Mouse (Mus musculus) forebrain, embryonic 15.5 days (tissue): ENCODE measurements around the gene Med24. TPM values are rescaled to one million over a fixed set of nuclear protein-coding genes. Genes with fewer than 3 reads are reported as not detected.
"Not testable (repeated sequence)": the region's sequence is repeated elsewhere in the genome, so short reads cannot be mapped to it uniquely, and the experiment has no call there.

Experiments used
- ATAC-seq: fragments of 200-750 bp; cut with Nextera tagmentation; replicated peaks from 2 replicates; pipeline ENCODE4 v1.8.0; 2017; ENCODE audit warnings: mild to moderate bottlenecking, moderate TSS enrichment, moderate library complexity
- H3K27ac ChIP-seq: fragments of 300-500 bp; sonication (generic); replicated peaks from 2 replicates; pipeline ENCODE4 v1.5.1; 2015; ENCODE audit warnings: mild to moderate bottlenecking, inconsistent platforms
- H3K27me3 ChIP-seq: fragments of 300-500 bp; sonication (generic); 2 replicates; pipeline ENCODE4 v1.6.1; 2015; ENCODE audit warnings: inconsistent platforms
- H3K36me3 ChIP-seq: fragments of 300-500 bp; sonication (generic); 2 replicates; pipeline ENCODE4 v1.6.1; 2015; ENCODE audit warnings: mild to moderate bottlenecking, inconsistent platforms
- H3K4me1 ChIP-seq: fragments of 300-500 bp; sonication (generic); 2 replicates; pipeline ENCODE4 v1.6.1; 2015; ENCODE audit warnings: inconsistent platforms
- H3K4me2 ChIP-seq: fragments of 300-500 bp; sonication (generic); replicated peaks from 2 replicates; pipeline ENCODE4 v1.6.1; 2015; ENCODE audit warnings: mild to moderate bottlenecking, inconsistent platforms
- H3K4me3 ChIP-seq: fragments of 300-500 bp; sonication (generic); 2 replicates; pipeline ENCODE4 v1.5.1; 2015; ENCODE audit warnings: mild to moderate bottlenecking, inconsistent platforms
- H3K9ac ChIP-seq: fragments of 300-500 bp; sonication (generic); replicated peaks from 2 replicates; pipeline ENCODE4 v1.6.1; 2015; ENCODE audit warnings: mild to moderate bottlenecking, inconsistent platforms
- H3K9me3 ChIP-seq: fragments of 300-500 bp; sonication (generic); 2 replicates; pipeline ENCODE4 v1.6.1; 2016; ENCODE audit warnings: inconsistent platforms
- WGBS: fragments of 180-500 bp; shearing (Covaris S2); methylation state at CpG from one replicate; pipeline ENCODE4 v1.1.7; 2015; ENCODE audit warnings: mixed read lengths; 5-methylcytosine and 5-hydroxymethylcytosine counted together
- polyA plus RNA-seq: library from polyadenylated mRNA; unstranded; fragments of >200 nt; fragmentation: Nextera tagmentation; extraction: Ambion mirVana; gene quantifications from 2 replicates; pipeline ENCODE4 v1.2.1, GENCODE M21; 2015

The Med24 gene
- polyA plus RNA-seq, 1 experiment from 2014 or later = 85.1 TPM

DNA sequence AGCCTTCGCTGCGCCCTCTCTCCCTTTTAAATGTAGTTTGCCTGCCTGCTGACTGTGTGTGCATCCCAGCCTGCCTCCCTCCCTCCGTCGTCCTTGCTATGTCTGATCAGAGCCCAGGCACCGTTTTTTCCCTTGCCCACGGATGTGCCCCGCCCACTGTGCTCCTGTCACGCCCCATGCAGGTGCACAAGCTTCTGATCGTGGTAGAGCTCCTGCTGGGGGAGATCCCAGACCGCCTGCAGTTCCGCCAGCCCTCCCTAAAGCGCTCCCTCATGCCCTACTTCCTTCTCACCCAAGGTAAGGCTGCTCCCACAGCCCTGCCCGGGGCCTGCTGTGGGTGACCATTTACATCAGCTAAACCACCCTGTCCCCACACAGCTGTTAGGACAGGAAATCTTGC, 36.0 kb downstream of the Med24 start:
- no peak for ATAC-seq
- Histone ChIP-seq H3K9ac (no peak overlapping the region), H3K9me3 (no peaks in the 10 kb centered on the region), H3K36me3 (peaks cover 78% of the 10 kb centered on the region), H3K27me3 (no peaks in the 10 kb centered on the region), H3K4me2 (no peak overlapping the region), H3K4me3 (no peak overlapping the region), H3K27ac (no peak overlapping the region), H3K4me1 (no peaks in the 10 kb centered on the region)
- WGBS = 79% methylated on average over 13 of the region's 13 CpGs

DNA sequence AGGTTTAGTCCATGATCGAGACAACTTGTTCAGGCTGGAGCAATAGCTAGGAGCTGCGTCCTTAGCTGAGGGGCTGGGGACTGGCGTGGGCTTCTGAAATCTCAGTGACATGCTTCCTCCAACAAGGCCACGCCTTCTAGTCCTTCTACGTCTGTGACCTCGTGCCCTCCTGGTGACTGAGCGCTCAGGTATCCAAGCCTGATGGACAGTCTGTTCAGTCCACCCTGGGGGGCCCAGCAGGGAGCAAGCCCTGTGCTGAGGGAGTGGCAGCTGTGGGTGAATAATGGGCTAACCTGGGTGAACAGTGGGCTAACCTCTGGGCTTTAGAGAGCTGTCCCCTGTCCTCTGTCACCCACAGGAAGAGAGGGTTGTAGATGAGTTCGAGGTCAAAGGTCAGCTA, 41.2 kb downstream of the Med24 start:
- Histone ChIP-seq H3K4me1 (peaks cover 13% of the 10 kb centered on the region), H3K4me3 (no peak overlapping the region), H3K27me3 (no peaks in the 10 kb centered on the region), H3K9me3 (no peaks in the 10 kb centered on the region), H3K36me3 (peaks cover 75% of the 10 kb centered on the region), H3K27ac (no peak overlapping the region), H3K9ac (no peak overlapping the region), H3K4me2 (no peak overlapping the region)
- WGBS = 90% methylated on average over 8 of the region's 8 CpGs
- no peak for ATAC-seq

DNA sequence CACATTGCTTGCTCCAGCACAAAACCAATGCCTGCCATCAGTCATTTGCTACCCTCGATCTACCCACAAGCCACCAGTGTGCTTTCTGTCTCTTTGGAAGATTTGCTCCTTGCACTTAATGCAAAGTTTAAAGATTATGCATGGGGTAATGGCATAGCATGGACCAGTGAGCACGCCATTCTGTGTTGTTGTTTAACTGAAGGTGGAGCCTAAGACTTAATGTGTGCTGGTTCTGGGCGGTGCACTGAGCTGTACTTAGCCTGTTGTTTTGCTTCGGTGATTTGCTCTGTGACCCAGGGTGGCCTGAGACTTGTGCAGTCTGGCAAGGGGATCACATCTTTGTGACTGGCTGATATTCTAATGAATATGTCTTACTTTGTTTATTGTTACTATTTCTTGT, 42.3 kb downstream of the Med24 start:
- peaks cover 14% of the 10 kb centered on the region for H3K4me1 ChIP-seq
- H3K4me3 ChIP-seq = no peak overlapping the region
- no peak overlapping the region for H3K9ac ChIP-seq
- no peak for ATAC-seq
- H3K4me2 ChIP-seq = no peak overlapping the region
- WGBS = 91% methylated on average over 4 of the region's 4 CpGs
- no peak overlapping the region for H3K27ac ChIP-seq
- no peaks in the 10 kb centered on the region for H3K9me3 ChIP-seq
- no peaks in the 10 kb centered on the region for H3K27me3 ChIP-seq
- peaks cover 65% of the 10 kb centered on the region for H3K36me3 ChIP-seq

DNA sequence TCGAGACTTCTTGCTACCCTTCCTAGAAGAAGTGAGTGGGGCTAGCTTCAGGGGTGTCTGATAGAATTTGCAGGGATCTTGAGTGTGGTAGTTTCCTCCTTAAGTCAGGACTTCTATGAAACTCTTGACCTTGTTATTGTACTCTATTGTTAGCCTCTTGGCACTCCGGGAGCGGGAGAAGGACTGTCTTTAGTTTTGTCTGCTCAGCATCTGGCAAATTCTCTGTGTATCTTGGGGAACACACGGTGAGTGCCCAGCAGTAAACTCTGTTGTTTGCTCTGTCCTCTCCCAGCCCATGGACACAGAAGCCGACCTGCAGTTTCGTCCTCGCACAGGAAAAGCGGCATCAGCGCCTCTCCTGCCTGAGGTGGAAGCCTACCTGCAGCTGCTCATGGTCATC, 43.6 kb downstream of the Med24 start:
- peaks cover 19% of the 10 kb centered on the region for H3K4me1 ChIP-seq
- H3K36me3 ChIP-seq = peaks cover 52% of the 10 kb centered on the region
- no peak overlapping the region for H3K9ac ChIP-seq
- no peak overlapping the region for H3K4me2 ChIP-seq
- no peaks in the 10 kb centered on the region for H3K27me3 ChIP-seq
- H3K4me3 ChIP-seq = no peak overlapping the region
- ATAC-seq = no peak
- WGBS = 90% methylated on average over 9 of the region's 9 CpGs
- no peak overlapping the region for H3K27ac ChIP-seq
- no peaks in the 10 kb centered on the region for H3K9me3 ChIP-seq

DNA sequence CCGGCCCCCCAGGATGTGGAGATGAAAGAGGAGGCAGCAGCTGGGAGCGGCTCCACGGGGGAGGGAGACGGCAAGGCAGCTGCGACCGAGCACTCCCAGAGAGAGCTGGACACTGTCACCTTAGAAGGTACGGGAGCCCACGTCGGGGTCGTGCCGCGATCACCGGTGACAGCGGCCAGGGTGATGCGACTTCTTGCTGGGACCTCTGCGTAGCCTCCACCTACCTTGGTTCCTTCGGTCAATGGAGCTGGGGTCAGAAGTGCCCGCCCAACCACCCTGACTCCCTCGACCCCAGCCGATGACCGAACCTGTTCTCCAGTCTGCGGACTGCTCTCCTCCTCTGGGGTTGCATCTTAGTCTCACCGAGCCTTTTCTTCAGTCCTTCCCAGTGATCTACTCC, 46.4 kb downstream of the Med24 start:
- under 1% methylated on average over 23 of the region's 23 CpGs for WGBS
- Histone ChIP-seq H3K9ac (peak overlapping the region; percentile 100), H3K36me3 (peaks cover 28% of the 10 kb centered on the region), H3K4me1 (peaks cover 19% of the 10 kb centered on the region), H3K4me2 (peak overlapping the region; percentile 97), H3K27me3 (no peaks in the 10 kb centered on the region), H3K4me3 (peak overlapping the region; percentile 99), H3K9me3 (no peaks in the 10 kb centered on the region), H3K27ac (peak overlapping the region; percentile 71)
- peak; percentile 36 for ATAC-seq

DNA sequence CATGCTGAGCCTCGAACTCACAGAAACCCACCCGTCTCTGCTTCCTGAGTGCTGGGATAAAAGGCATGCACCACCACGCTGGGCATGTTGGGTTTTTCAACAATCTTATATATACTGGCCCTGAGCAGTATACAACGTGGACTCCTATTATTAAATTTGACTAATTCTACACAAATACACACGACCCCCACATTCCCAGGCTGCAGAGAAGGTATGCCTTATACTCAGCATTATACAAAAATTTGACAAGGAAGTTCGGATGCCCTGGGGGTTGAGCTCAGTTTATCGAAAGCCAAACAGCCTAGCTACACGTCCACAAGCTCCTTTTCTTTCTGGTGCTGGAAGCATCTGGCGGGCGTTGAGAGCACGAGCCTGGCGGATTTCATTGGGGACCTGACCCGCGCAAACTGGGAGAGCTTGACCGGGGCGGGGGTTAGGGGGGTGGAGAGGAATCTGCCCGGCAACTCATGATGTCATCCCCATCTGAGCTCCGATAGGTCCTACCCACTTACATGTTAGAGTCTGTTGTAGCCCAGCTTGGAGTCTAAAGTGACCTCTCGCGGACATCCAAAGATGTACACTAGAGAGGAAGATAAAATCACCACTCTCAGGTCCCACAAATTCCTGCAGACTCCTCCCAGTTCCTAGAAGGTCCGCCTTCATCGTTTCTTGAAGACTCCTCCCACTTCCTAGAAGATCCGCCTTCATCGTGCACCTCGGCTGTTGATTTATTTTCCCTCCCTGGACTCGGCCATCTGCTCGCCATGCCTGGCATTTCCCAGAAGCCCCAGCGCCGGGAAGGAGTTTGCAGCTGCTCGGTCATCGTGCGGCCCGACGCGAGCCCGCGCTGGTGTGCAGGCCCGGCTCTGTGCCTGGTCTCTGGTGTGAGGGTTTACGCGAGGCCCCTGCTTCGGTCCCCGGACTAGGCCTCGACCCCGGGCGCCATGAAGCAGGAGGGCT, 47.2 kb downstream of the Med24 start, which contains the start of gene Psmd3:
TSS of gene Psmd3 (plus strand) at position 769 of the 960 bp plus-strand sequence.
- Histone ChIP-seq H3K27me3 (no peaks in the 10 kb centered on the region), H3K4me1 (peaks cover 19% of the 10 kb centered on the region), H3K27ac (peak within 1 kb of the TSS; percentile 71), H3K9me3 (no peaks in the 10 kb centered on the region), H3K4me2 (peak within 1 kb of the TSS; percentile 97), H3K9ac (peak within 1 kb of the TSS; percentile 100), H3K36me3 (peaks cover 21% of the 10 kb centered on the region), H3K4me3 (peak within 1 kb of the TSS; percentile 99)
- ATAC-seq = peak; percentile 97
- 5% methylated on average over 45 of the region's 45 CpGs for WGBS

DNA sequence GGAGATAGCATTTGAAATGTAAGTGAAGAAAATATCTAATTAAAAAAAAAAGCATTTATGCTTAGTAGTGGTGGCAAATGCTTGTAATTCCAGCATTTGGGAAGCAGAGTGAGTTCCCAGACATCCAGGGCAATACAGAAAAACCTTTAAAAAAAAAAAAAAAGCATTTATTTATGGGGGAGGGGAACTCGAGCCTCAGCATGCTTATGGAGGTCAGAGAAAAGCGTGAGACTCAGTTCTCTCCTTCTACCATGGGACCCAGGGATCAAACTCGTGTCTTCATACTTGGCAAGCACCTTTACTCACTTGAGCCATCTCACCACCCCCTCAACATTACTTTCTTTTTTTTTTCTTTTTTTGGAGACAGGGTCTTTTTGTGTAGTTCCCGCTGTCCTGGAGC, 48.0 kb downstream of the Med24 start:
- no peaks in the 10 kb centered on the region for H3K27me3 ChIP-seq
- H3K4me3 ChIP-seq = no peak overlapping the region
- ATAC-seq = no peak
- peaks cover 12% of the 10 kb centered on the region for H3K36me3 ChIP-seq
- 85% methylated on average over 4 of the region's 4 CpGs for WGBS
- no peaks in the 10 kb centered on the region for H3K9me3 ChIP-seq
- H3K4me1 ChIP-seq = peaks cover 19% of the 10 kb centered on the region
- H3K4me2 ChIP-seq = no peak overlapping the region
- no peak overlapping the region for H3K27ac ChIP-seq
- H3K9ac ChIP-seq = no peak overlapping the region

DNA sequence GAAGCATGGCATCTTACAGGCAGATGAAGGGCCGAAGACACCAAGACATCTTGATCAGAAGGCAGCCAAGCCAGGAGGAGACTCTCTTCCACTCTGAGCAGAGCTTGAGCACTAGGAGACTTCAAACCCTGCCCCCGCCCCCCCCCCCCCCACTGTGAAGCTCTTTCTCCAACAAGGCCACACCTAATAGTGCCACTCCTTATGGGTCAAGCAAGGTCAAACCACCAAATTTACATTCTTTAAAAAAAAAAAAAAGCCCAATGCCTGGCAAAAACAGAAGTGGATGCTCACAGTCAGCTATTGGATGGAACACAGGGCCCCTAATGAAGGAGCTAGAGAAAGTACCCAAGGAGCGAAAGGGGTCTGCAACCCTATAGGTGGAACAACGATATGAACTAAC, 48.6 kb downstream of the Med24 start:
- not testable (repeated sequence) for ATAC-seq, H3K9ac ChIP-seq, H3K4me2 ChIP-seq, H3K36me3 ChIP-seq, H3K27me3 ChIP-seq, H3K9me3 ChIP-seq, H3K27ac ChIP-seq, H3K4me3 ChIP-seq
- H3K4me1 ChIP-seq = peaks cover 19% of the 10 kb centered on the region
- WGBS = 83% methylated on average over 4 of the region's 4 CpGs

DNA sequence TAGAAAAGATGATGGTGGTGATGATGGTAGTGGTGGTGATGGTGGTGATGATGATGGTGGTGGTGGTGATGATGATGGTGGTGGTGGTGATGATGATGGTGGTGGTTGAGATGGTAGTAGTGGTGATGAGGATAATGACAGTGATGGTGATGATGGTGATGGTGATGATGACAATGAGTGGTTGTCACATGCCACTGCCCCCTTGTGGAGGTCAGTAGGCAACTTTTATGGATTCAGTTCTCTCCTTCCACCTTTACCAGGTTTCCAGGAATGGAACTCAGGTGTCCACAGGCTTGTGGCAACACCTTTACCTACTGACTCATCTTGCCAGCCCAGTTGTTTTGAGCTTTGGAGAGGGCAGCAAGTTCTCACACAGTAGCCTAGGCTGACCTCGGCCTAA, 49.2 kb downstream of the Med24 start:
- WGBS = 100% methylated on average over 1 of the region's 1 CpGs
- no peaks in the 10 kb centered on the region for H3K9me3 ChIP-seq

DNA sequence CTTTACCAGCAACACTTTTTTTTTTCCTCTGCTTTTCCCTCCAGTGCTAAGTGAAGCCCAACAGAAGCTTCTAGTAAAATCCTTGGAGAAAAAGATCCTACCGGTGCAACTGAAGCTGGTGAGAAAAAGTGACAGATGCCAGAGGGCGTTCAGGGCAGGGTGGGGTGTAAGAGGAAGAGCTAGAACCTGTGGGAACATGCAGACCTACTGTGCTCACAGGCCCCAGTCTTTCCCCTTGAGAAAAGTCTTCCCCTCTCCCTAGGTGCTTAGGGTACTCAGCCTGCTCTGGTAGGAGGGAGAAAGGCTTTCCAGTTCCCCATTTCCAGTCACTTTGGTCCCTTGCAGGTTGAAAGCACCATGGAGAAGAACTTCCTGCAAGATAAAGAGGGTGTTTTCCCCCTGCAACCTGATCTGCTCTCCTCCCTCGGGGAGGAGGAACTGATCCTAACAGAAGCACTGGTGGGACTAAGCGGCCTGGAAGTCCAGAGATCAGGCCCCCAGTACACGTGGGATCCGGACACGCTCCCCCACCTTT, 53.3 kb downstream of the Med24 start:
- WGBS = 51% methylated on average over 7 of the region's 7 CpGs
- Histone ChIP-seq H3K36me3 (no peaks in the 10 kb centered on the region), H3K9me3 (no peaks in the 10 kb centered on the region), H3K9ac (no peak overlapping the region), H3K4me1 (no peaks in the 10 kb centered on the region), H3K4me3 (no peak overlapping the region), H3K27ac (no peak overlapping the region), H3K4me2 (no peak overlapping the region), H3K27me3 (no peaks in the 10 kb centered on the region)
- no peak for ATAC-seq

More for the DNA sequence above, 49.2 kb downstream of the Med24 start:
- no peak for ATAC-seq
- H3K4me3 ChIP-seq = no peak overlapping the region
- no peak overlapping the region for H3K9ac ChIP-seq
- no peak overlapping the region for H3K27ac ChIP-seq
- no peak overlapping the region for H3K4me2 ChIP-seq
- H3K27me3 ChIP-seq = no peaks in the 10 kb centered on the region
- peaks cover under 1% of the 10 kb centered on the region; the same call in 1 of the 2 replicates for H3K36me3 ChIP-seq
- H3K4me1 ChIP-seq = peaks cover 19% of the 10 kb centered on the region

DNA sequence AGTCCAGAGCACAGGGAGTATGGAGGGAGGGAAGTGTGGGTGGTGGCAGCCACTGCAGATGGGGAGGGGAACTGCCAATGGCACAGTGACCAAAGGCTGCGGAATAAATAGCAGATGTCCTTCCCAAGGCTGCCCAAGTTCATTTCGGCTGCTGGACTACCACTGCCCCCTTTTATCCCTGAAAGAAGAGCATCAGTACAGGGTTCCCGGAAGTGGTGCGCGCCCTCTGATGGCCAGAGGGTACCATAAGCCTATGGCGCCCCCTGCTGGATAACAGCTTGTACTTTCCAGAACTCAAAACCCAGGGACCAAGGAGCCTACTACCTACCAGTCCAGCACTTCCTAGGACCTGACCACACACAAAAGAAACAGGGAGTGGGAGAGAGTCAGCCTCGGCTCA, 56.1 kb downstream of the Med24 start:
- H3K36me3 ChIP-seq, H3K9ac ChIP-seq, H3K4me3 ChIP-seq, H3K9me3 ChIP-seq, H3K4me1 ChIP-seq, ATAC-seq, H3K27me3 ChIP-seq, H3K4me2 ChIP-seq, H3K27ac ChIP-seq: not testable (repeated sequence)
- WGBS = 6% methylated on average over 7 of the region's 7 CpGs

DNA sequence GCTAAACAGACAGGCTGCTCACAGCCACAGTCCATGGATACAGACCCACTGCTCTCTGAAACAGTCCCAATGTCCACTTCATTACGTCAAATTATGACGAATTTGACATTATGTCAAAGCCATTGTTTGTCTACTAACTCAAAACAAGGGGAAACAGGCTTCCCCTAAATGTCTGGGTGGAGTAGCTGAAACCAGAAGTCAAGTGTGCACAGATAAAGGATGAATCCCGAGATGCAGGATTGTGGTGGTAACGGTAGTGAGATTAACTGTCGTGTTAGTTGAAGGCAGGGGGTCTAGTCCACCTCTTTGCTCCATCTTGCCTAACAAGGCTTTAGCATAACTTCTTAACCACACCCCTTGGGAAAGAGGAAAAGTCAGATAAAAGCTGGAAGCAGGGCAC, 56.8 kb downstream of the Med24 start:
- H3K36me3 ChIP-seq = no peaks in the 10 kb centered on the region
- no peak overlapping the region for H3K27ac ChIP-seq
- WGBS = 87% methylated on average over 5 of the region's 5 CpGs
- no peak for ATAC-seq
- H3K4me2 ChIP-seq = no peak overlapping the region
- no peaks in the 10 kb centered on the region for H3K4me1 ChIP-seq
- H3K9ac ChIP-seq = no peak overlapping the region
- H3K9me3 ChIP-seq = no peaks in the 10 kb centered on the region
- 0 out of 2 replicates have a peak, but pooled peaks cover 3% of the 10 kb centered on the region for H3K27me3 ChIP-seq
- no peak overlapping the region for H3K4me3 ChIP-seq
